Comparison of ENCODE assay signal across 28 mouse cellular contexts in genomic region chr15:16417719-16418118, GRCm38 (mm10).
"Had no signal": no experiment of that assay in that cellular context is flagged by ENCODE, and none has a peak within 500 bp of the region (broad histone marks: within the 10 kb centered on the region; RNA-seq: fewer than 3 reads in every experiment).

No protein-coding gene starts in this region.

- H3K9ac ChIP-seq: limb, embryonic 12.5 days; limb, embryonic 13.5 days; limb, embryonic 15.5 days; liver, embryonic 12.5 days; liver, embryonic 13.5 days; liver, embryonic 14.5 days; liver, embryonic 15.5 days; liver, postnatal 0 days; lung, embryonic 14.5 days; lung, embryonic 15.5 days; midbrain, embryonic 12.5 days; midbrain, embryonic 13.5 days; midbrain, embryonic 15.5 days; neural tube, embryonic 12.5 days had no signal

- H3K27ac ChIP-seq: limb, embryonic 10.5 days; limb, embryonic 12.5 days; limb, embryonic 13.5 days; limb, embryonic 15.5 days; liver, embryonic 12.5 days; liver, embryonic 13.5 days; liver, embryonic 14.5 days; liver, embryonic 15.5 days; lung, embryonic 15.5 days; macrophage; midbrain, embryonic 10.5 days; midbrain, embryonic 12.5 days; midbrain, embryonic 13.5 days; midbrain, embryonic 15.5 days; neural tube, embryonic 12.5 days had no signal

- DNase-seq: left cerebral cortex, postnatal 4 days; liver; liver, embryonic 13.5 days; liver, postnatal 0 days; lung, adult 18-20 months; lung, adult 2 months; lung, embryonic 14.5 days; lung, postnatal 10 days; lung, postnatal 14 days; lung, postnatal 36 days; lung, postnatal 4 days; midbrain, embryonic 14.5 days had no signal

- H3K36me3 ChIP-seq: limb, embryonic 10.5 days; limb, embryonic 12.5 days; limb, embryonic 13.5 days; limb, embryonic 15.5 days; liver, embryonic 12.5 days; liver, embryonic 13.5 days; liver, embryonic 15.5 days; lung, embryonic 15.5 days; midbrain, embryonic 10.5 days; midbrain, embryonic 12.5 days; midbrain, embryonic 13.5 days; midbrain, embryonic 15.5 days; neural tube, embryonic 12.5 days had no signal

- H3K27me3 ChIP-seq: limb, embryonic 12.5 days; limb, embryonic 13.5 days; limb, embryonic 15.5 days; liver, embryonic 12.5 days; liver, embryonic 13.5 days; liver, embryonic 15.5 days; lung, embryonic 15.5 days; megakaryocyte, embryonic 14.5 days; midbrain, embryonic 12.5 days; midbrain, embryonic 13.5 days; midbrain, embryonic 15.5 days; neural tube, embryonic 12.5 days had no signal

- H3K4me3 ChIP-seq: limb, embryonic 10.5 days; limb, embryonic 12.5 days; limb, embryonic 13.5 days; limb, embryonic 15.5 days; liver, embryonic 12.5 days; liver, embryonic 13.5 days; liver, embryonic 15.5 days; lung, embryonic 15.5 days; megakaryocyte, embryonic 14.5 days; midbrain, embryonic 10.5 days; midbrain, embryonic 12.5 days; midbrain, embryonic 13.5 days; midbrain, embryonic 15.5 days; myocyte; neural tube, embryonic 12.5 days had no signal

- H3K4me1 ChIP-seq: limb, embryonic 10.5 days; limb, embryonic 12.5 days; limb, embryonic 13.5 days; limb, embryonic 15.5 days; liver, embryonic 12.5 days; liver, embryonic 13.5 days; liver, embryonic 15.5 days; lung, embryonic 15.5 days; megakaryocyte, embryonic 14.5 days; midbrain, embryonic 10.5 days; midbrain, embryonic 12.5 days; midbrain, embryonic 13.5 days; midbrain, embryonic 15.5 days; neural tube, embryonic 12.5 days had no signal

- H3K9me3 ChIP-seq: limb, embryonic 10.5 days; limb, embryonic 12.5 days; limb, embryonic 13.5 days; limb, embryonic 15.5 days; liver, embryonic 12.5 days; liver, embryonic 13.5 days; liver, embryonic 15.5 days; lung, embryonic 15.5 days; megakaryocyte, embryonic 14.5 days; midbrain, embryonic 10.5 days; midbrain, embryonic 12.5 days; midbrain, embryonic 13.5 days; midbrain, embryonic 15.5 days; neural tube, embryonic 12.5 days had no signal
